Mouse (Mus musculus): ENCODE measurements at regions not wholly inside any gene's neighbourhood (a gene's known extent, or its start where the extent isn't known, plus 50 kb on each side); places are given as distances from the start of the nearest gene placed in this dataset.
"Not testable (repeated sequence)": the region's sequence is repeated elsewhere in the genome, so short reads cannot be mapped to it uniquely, and the experiment has no call there.

GRCm38 (mm10) chr10:9462361-9462760, 212.6 kb downstream of the Samd5 start:
- no peak for DNase-seq (ENCODE audit: low spot score)

- no peak for DNase-seq (ENCODE audit: low spot score)
Observed at GRCm38 (mm10) chr10:9459145-9459544, 215.9 kb downstream of the Samd5 start.

GRCm38 (mm10) chr10:9458466-9458865, 216.5 kb downstream of the Samd5 start:
- DNase-seq (ENCODE audit: low spot score): no peak

GRCm38 (mm10) chr10:9457222-9457621, 217.8 kb downstream of the Samd5 start:
- DNase-seq (ENCODE audit: low spot score): no peak

- DNase-seq (ENCODE audit: low spot score): no peak
Observed at GRCm38 (mm10) chr10:9439072-9439471, 235.9 kb downstream of the Samd5 start.

- DNase-seq (ENCODE audit: low spot score): no peak
Observed at GRCm38 (mm10) chr10:9438366-9438765, 236.6 kb downstream of the Samd5 start.

GRCm38 (mm10) chr10:9429085-9429484, 245.9 kb downstream of the Samd5 start:
- no peak for DNase-seq (ENCODE audit: low spot score)

- DNase-seq (ENCODE audit: low spot score): no peak
Observed at GRCm38 (mm10) chr10:9420741-9421140, 254.3 kb downstream of the Samd5 start.

GRCm38 (mm10) chr10:9416685-9417084, 258.3 kb downstream of the Samd5 start:
- no peak for DNase-seq (ENCODE audit: low spot score)

- no peak for DNase-seq (ENCODE audit: low spot score)
Observed at GRCm38 (mm10) chr10:9406101-9406500, 268.9 kb downstream of the Samd5 start.

- no peak for DNase-seq (ENCODE audit: low spot score)
Observed at GRCm38 (mm10) chr10:9405417-9405816, 269.6 kb downstream of the Samd5 start.

GRCm38 (mm10) chr10:9404963-9405362, 270.0 kb downstream of the Samd5 start:
- no peak for DNase-seq (ENCODE audit: low spot score)

GRCm38 (mm10) chr10:9400911-9401617, 273.9 kb downstream of the Samd5 start:
- no peak for DNase-seq (ENCODE audit: low spot score)

GRCm38 (mm10) chr10:9377440-9378101, 297.4 kb downstream of the Samd5 start:
- DNase-seq (ENCODE audit: low spot score): no peak

- no peak for DNase-seq (ENCODE audit: low spot score)
Observed at GRCm38 (mm10) chr10:9362306-9362865, 312.6 kb downstream of the Samd5 start.

- DNase-seq (ENCODE audit: low spot score): no peak
Observed at GRCm38 (mm10) chr10:9338207-9338801, 336.7 kb downstream of the Samd5 start.

GRCm38 (mm10) chr10:9334245-9334845, 340.7 kb downstream of the Samd5 start:
- no peak for DNase-seq (ENCODE audit: low spot score)

GRCm38 (mm10) chr10:9331694-9332093, 343.3 kb downstream of the Samd5 start:
- DNase-seq (ENCODE audit: low spot score): no peak

GRCm38 (mm10) chr10:9328324-9328723, 346.7 kb downstream of the Samd5 start:
- no peak for DNase-seq (ENCODE audit: low spot score)

GRCm38 (mm10) chr10:9327881-9328280, 347.1 kb downstream of the Samd5 start:
- not testable (repeated sequence) for DNase-seq (ENCODE audit: low spot score)

GRCm38 (mm10) chr10:9312326-9312725, 362.7 kb downstream of the Samd5 start:
- DNase-seq (ENCODE audit: low spot score): no peak

- DNase-seq (ENCODE audit: low spot score): no peak
Observed at GRCm38 (mm10) chr10:9310346-9310745, 364.7 kb downstream of the Samd5 start.

- no peak for DNase-seq (ENCODE audit: low spot score)
Observed at GRCm38 (mm10) chr10:9296055-9296454, 379.0 kb downstream of the Samd5 start.
